Mouse (Mus musculus) cerebellum, postnatal 14 days (tissue): ENCODE data around the gene Ube2v1.
A peak's percentile ranks its signal among the peaks of the same experiment; 100 is the strongest.
"Not testable (repeated sequence)": the region's sequence is repeated elsewhere in the genome, so short reads cannot be mapped to it uniquely, and the experiment has no call there.

Experiments used
- DNase-seq, 2 experiments: peaks; one replicate each; pipeline ENCODE4 v3.0.0; 2021; ENCODE audit warnings: mixed read lengths in 2 of 2

Ube2v1 gene

GRCm38 (mm10) chr2:167621255-167622087 is 10.4 kb downstream of the Ube2v1 start:
- no peak for DNase-seq

- DNase-seq: no peak
Measured at GRCm38 (mm10) chr2:167617472-167617871, 14.4 kb downstream of the Ube2v1 start.

DNA sequence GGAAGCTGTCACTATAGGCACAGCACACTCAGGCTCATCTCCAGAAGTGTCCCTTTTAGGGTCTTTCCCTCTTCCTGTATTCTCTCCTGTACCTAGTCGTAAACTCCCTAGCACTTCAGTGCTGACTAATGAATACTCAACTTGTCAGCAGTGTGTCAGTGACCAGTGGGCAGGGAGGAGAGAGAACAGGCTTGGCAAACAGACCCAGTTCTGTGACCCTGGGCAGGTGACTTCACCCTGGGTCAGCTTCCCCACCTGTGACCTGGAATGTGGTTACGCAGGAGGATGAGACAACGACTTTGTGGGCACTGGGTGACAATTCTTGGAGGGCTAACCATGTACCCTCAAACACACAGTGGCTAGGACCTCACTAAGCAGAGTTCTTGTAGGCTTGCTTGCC is 14.9 kb downstream of the Ube2v1 start:
- no peak for DNase-seq

- not testable (repeated sequence) for DNase-seq
Measured at GRCm38 (mm10) chr2:167613335-167613734, 18.6 kb downstream of the Ube2v1 start.

DNA sequence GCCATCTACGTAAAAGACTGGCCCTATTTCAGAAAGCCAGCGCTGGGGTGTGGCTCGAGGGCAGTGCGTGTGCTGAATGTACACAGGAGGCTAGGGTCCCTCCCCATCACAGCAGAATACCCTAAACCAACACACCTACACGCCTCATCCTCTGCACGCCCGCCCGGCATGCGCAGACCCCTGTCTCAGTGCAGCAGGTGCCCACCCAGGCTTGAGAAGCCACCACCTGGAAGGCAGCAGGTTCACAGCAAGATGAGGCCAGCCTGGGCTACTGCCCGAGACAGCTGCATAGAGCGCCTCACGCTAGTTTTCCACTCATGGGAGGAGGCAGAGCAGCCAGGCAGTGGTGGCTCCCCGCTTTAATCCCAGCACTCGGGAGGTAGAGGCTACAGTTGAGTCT is 19.8 kb downstream of the Ube2v1 start:
- no peak for DNase-seq

DNA sequence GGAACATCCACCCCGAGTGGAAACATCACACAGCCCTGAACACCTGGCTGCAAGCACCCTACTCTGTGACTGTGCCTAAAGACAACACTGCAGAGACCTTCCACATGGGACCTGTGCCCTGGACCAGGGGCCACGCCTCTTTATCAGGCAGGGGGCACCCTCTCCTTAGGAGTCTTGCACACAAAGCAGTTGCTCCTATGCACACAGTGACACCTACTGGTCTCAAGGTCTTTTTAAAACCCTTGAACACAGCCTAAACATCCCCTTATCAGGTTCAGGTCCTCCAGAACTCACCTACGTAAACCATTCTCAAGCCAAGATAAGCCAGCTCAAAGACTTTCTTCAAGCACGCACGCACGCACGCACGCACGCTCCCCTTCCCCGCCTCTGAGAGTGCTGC is 20.6 kb downstream of the Ube2v1 start:
- no peak for DNase-seq

- DNase-seq: no peak
Measured at GRCm38 (mm10) chr2:167606745-167607123, 25.2 kb downstream of the Ube2v1 start.

DNA sequence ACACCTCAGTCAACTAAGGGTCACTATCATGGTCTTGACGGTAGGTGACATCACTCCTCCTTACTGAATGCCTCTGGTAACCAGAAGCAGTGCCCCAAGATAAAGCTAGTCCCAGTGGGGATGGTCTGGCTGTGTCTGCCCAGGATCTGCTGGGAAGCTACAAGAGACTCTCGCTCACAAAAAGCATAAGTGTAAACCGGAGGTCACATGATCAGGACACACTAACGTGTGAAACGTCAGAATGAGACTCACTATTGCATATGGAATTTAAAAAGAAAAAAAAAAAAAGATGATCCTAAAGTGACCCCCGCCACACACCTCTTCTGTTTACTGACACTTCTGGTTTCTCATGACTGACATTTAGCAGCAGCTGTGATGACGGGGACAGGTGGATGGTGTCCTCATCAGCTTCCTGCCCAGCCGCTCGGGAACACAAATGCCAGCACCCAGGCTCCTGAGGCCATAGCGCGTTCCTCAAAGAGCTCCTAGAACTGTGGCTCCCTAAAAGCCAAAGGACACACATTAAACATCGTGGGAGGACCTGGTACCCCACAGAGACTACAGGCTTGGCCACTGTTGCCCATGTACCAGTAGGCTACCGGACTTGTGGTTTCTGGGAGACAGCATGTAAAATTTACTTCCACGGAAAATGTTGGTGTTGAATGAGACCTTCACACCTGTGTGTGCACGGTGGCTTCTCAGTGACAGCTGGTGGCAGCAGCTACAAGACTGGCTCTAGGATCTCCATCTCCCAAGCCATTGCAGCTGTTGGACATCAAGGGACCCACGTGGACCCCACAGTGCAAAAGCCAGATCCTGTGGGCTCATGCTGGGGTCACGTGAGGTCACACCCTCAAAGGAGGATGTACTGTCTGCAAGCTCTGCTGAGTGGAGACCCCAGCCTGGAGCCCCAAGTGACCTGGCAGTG is 25.8 kb downstream of the Ube2v1 start:
- DNase-seq: no peak

- peak; percentile 88 to 95 for DNase-seq
Measured at GRCm38 (mm10) chr2:167605178-167605794, 26.6 kb downstream of the Ube2v1 start.

GRCm38 (mm10) chr2:167602978-167603377 is 28.9 kb downstream of the Ube2v1 start:
- DNase-seq: no peak

- no peak for DNase-seq
Measured at GRCm38 (mm10) chr2:167602364-167602763, 29.5 kb downstream of the Ube2v1 start.

DNA sequence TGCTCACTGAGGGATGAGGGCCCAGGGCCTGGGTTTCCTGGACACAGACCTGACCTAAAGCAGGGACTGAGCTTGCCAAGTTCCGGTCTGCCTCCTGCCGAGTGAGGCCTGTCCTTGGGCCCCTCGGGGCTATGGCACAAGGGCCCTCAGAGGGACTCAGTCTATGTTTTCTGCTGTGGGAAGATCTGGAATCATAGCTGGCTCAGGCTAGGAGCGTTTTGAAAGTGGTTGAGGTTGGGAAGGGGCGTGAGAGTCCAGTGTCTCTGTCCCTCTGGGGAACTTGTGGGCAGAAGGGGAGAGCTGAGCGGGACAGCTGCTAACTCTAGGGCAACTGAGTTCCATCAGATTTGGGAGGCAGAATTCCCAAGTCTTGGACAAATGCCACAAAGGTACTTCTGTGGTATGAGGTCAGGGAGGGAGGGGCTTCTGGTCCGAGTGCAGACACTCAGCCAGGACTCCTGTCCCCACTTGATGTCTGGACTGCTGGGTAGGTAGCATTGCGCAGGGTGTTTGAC is 31.4 kb downstream of the Ube2v1 start:
- no peak for DNase-seq

- no peak for DNase-seq
Measured at GRCm38 (mm10) chr2:167599917-167600316, 32.0 kb downstream of the Ube2v1 start.

GRCm38 (mm10) chr2:167599195-167599594 is 32.7 kb downstream of the Ube2v1 start:
- no peak for DNase-seq

- no peak for DNase-seq
Measured at GRCm38 (mm10) chr2:167597492-167598186, 34.3 kb downstream of the Ube2v1 start.

DNA sequence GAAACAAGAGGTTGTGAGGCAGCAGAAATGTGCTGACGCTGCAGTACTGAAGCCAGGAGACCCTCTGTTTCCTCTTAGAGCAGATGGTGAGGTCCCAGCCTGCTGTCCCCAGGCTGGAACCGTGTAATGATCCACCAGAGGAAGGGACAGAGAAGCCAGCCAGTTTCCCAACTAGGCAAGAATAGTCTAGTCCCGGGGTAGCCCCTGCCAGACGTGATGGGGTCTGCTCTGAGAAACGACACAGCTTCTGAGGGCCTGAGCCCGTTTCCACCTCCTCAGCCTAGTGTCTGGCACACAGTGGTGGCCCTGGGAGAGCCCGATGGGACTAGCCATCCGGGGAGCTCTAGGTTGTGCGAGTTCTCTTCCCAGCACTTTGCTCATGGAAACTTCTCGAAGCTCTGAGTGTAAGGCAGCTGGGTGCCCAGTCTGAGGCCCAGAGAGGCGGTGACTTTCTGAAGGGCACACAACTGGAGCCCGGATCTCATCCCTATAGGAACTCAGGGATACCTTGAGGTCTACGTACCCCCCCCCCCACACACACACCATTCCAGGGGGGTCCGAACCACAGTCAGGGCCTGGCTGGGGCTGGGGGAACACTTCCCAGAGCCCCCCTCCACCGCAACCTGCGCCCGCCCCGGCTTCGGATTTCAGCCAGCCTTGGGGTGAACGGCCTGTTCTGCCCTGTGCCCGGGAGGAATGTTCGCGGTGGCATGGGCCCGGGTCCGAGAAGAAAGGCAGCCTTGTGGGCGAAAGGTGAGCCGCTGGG is 35.0 kb downstream of the Ube2v1 start:
- peak in 1 of 2 experiments; percentile 41 for DNase-seq

GRCm38 (mm10) chr2:167596262-167596661 is 35.6 kb downstream of the Ube2v1 start:
- no peak for DNase-seq

DNA sequence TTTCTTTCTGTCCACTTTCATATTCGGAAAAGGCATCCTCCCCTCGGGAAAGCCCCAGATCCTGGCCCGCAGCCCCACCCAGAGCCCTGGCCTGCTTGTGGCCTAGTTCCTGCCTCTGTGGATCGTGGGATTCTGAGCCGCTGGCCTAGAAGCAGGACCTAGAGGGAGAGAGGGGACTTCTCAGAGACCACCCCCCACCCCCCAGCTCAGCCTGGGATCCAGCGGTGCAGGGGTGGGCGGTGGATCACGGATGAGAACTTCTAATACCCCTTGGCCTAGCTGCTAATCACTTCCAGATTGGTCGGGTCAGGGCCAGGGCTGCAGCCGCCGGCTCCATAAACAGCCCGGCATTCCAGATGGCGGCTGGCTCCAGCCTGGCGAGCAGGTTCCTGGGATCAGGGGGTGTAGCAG is 36.1 kb downstream of the Ube2v1 start:
- peak; percentile 50 to 58 for DNase-seq

GRCm38 (mm10) chr2:167594444-167594934 is 37.4 kb downstream of the Ube2v1 start:
- DNase-seq: peak; percentile 56 to 78

DNA sequence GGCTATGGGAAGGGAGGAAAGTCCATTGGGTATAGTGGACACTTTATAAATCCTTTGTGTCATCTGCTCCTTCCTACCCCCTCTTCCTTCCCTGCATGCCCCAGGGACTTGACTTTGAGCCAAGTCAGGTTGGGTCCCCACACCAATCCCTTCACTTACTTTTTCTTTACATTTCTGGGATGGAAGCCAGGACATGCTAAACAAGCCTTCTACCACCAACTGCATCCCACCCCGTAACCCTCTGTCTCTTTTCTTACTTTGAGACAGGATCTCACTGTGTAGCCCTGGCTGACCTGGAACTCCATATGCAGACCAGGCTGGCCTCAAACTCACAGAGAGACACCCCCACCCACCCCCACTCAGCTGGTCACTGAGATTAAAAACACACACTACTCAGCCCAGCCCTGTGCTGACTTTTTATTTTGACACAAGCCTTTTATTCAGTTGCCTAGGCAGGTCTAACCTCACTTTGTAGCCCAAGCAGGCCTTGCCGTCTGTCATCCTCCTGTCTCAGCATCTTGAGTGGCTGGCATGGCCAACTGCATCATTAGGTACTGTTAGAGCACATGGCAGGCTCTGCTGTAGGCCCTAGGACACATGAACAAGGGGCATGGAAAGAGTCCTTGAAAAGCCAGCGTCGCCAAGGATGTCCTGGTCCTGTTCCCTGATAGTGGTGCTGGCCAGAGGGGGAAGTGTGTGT is 38.2 kb downstream of the Ube2v1 start:
- DNase-seq: no peak
